Mouse (Mus musculus) embryonic facial prominence, embryonic 11.5 days (tissue): ENCODE data around the gene Sh3rf1. TPM values are rescaled to one million over a fixed set of nuclear protein-coding genes. Genes with fewer than 3 reads are reported as not detected.

Experiments
- ATAC-seq: fragments of 200-750 bp; cut with Nextera tagmentation; replicated peaks from 2 replicates; pipeline ENCODE4 v1.8.0; 2017; ENCODE audit warnings: low read depth; ENCODE audit not compliant: insufficient number of reproducible peaks, low FRiP score, low TSS enrichment
- DNase-seq: peaks from one replicate; pipeline ENCODE4 v3.0.0-alpha.2; 2015; ENCODE audit warnings: low spot score
- H3K27ac ChIP-seq: fragments of 300-500 bp; sonication (generic); replicated peaks from 2 replicates; pipeline ENCODE4 v1.5.1; 2014; ENCODE audit warnings: mild to moderate bottlenecking, low read depth, low read length, control low read depth
- H3K27me3 ChIP-seq: fragments of 300-500 bp; sonication (generic); 2 replicates; pipeline ENCODE4 v1.6.1; 2014; ENCODE audit warnings: mild to moderate bottlenecking, low read length, moderate library complexity, mixed read lengths; ENCODE audit not compliant: control insufficient read depth, insufficient read depth
- H3K36me3 ChIP-seq: fragments of 300-500 bp; sonication (generic); replicated peaks from 2 replicates; pipeline ENCODE4 v1.6.1; 2014; ENCODE audit warnings: low read depth, mild to moderate bottlenecking, low read length, moderate library complexity, mixed read lengths; ENCODE audit not compliant: control insufficient read depth, insufficient read depth
- H3K4me1 ChIP-seq: fragments of 300-500 bp; sonication (generic); 2 replicates; pipeline ENCODE4 v1.6.1; 2014; ENCODE audit warnings: low read length, mixed read lengths; ENCODE audit not compliant: control insufficient read depth, insufficient read depth
- H3K4me2 ChIP-seq: fragments of 300-500 bp; sonication (generic); 2 replicates; pipeline ENCODE4 v1.6.1; 2014; ENCODE audit warnings: low read depth, mild to moderate bottlenecking, control low read depth, low read length, moderate library complexity
- H3K4me3 ChIP-seq: fragments of 300-500 bp; sonication (generic); 2 replicates; pipeline ENCODE4 v1.5.1; 2014; ENCODE audit warnings: low read depth, low read length, control low read depth
- H3K9ac ChIP-seq: fragments of 300-500 bp; sonication (generic); replicated peaks from 2 replicates; pipeline ENCODE4 v1.6.1; 2014; ENCODE audit warnings: mild to moderate bottlenecking, control low read depth, low read length
- H3K9me3 ChIP-seq: fragments of 300-500 bp; sonication (generic); replicated peaks from 2 replicates; pipeline ENCODE4 v1.6.1; 2016; ENCODE audit warnings: mild to moderate bottlenecking, low read length, inconsistent platforms, mixed read lengths; ENCODE audit not compliant: control insufficient read depth
- WGBS: fragments of 180-500 bp; shearing (Covaris S2); extraction: QIAGEN DNeasy Blood & Tissue Kit; methylation state at CpG from one replicate; pipeline ENCODE4 v1.1.7; 2014; 5-methylcytosine and 5-hydroxymethylcytosine counted together
- polyA plus RNA-seq: library from polyadenylated mRNA; unstranded; fragments of >200 nt; fragmentation: Nextera tagmentation; extraction: Ambion mirVana; gene quantifications from 2 replicates; pipeline ENCODE4 v1.2.1, GENCODE M21; 2014

Gene Sh3rf1
- polyA plus RNA-seq, 1 experiment from 2014 or later, result 14.7 TPM

DNA sequence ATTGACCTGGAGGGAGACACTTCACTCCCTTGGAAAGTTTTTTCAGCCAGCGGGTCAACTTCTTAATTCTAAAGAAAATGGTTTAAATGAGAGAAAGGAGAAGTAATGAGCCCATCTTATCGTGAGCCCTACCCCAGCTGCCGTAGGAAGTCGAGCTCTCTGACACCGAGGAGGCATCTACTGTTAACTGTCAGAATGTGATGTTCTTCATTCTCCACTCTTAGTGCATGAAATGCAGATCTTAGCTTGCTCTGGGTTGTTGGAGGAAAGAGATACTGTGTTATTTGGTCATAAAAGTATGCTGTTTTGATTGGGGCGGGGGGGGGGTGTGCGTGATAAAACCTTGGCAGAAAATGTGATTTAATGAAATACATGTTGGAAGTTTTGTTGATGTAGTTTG lies 62.7 kb downstream of the Sh3rf1 start:
- H3K4me2 ChIP-seq, result no peak overlapping the region
- peaks cover 3% of the 10 kb centered on the region for H3K4me1 ChIP-seq
- H3K9ac ChIP-seq, result no peak overlapping the region; the same call in 1 of the 2 replicates
- H3K4me3 ChIP-seq, result no peak overlapping the region
- ATAC-seq (no peak), DNase-seq (peak; percentile 48)
- no peaks in the 10 kb centered on the region for H3K27me3 ChIP-seq
- WGBS, result 27% methylated on average over 7 of the region's 7 CpGs
- H3K36me3 ChIP-seq, result no peaks in the 10 kb centered on the region
- no peak overlapping the region for H3K27ac ChIP-seq
- no peaks in the 10 kb centered on the region for H3K9me3 ChIP-seq

- peak; percentile 80 for DNase-seq
- H3K27me3 ChIP-seq, result no peaks in the 10 kb centered on the region
- 0 out of 2 replicates have a peak overlapping the region, but pooled peaks have one; percentile 16 for H3K27ac ChIP-seq
- WGBS, result 33% methylated on average over 14 of the region's 14 CpGs
- no peak overlapping the region for H3K4me2 ChIP-seq
- H3K36me3 ChIP-seq, result no peaks in the 10 kb centered on the region
- H3K9ac ChIP-seq, result no peak overlapping the region
- peaks cover 3% of the 10 kb centered on the region for H3K4me1 ChIP-seq
- peak; percentile 53 for ATAC-seq
- no peak overlapping the region for H3K4me3 ChIP-seq
- H3K9me3 ChIP-seq, result no peaks in the 10 kb centered on the region
Observed at GRCm38 (mm10) chr8:61286795-61287385, 63.2 kb downstream of the Sh3rf1 start.

DNA sequence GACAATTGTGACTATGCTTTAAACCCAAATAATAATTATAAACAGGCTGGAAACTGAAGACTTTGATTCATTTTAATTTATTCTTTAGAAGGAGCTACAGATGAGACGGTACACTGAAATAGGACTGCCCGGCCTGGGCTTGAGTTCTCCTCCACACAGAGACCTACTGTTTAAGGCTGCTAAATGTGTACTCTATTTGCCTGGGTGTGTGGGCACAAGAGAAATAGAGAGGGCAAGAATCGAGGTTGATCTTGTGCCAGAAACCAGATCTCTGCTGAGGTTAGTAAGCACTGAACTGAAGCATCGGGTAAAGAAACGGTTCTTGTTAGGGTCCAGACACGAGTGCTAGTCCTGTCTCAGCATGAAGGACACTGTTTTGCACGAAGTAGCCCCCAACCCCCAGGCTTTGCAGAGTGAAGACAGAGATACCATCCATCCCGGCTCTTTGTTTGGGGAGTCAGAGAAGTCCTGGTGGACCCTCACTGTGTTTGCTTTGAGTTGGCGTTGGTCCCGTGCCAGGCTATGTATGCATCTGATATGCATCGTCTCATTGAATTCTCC lies 64.4 kb downstream of the Sh3rf1 start:
- Histone ChIP-seq H3K27ac (no peak overlapping the region), H3K9me3 (no peaks in the 10 kb centered on the region), H3K4me2 (no peak overlapping the region), H3K27me3 (no peaks in the 10 kb centered on the region), H3K4me1 (peaks cover 3% of the 10 kb centered on the region), H3K9ac (no peak overlapping the region), H3K4me3 (no peak overlapping the region), H3K36me3 (no peaks in the 10 kb centered on the region)
- 65% methylated on average over 11 of the region's 11 CpGs for WGBS
- DNase-seq (no peak), ATAC-seq (no peak)

DNA sequence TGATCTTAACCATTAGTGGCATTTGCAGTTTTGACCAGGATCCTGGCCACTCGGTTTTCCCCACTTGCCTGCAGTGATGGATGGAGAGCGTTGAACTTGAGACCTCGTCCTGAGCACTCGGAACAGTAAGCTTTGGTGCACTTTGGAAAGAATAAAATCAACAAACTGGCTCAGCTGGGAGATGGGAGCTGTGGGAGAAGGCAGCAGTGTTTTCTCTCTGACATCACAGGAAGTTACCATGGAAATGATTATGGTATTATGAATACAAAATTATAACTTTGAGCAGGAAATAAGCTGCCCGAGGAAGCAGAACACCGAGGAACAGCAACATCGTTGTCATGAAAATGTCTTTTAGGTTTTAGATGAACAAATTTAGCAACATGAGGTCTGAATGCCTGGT lies 65.0 kb downstream of the Sh3rf1 start:
- no peak overlapping the region for H3K4me3 ChIP-seq
- DNase-seq (peak; percentile 40), ATAC-seq (no peak)
- H3K9me3 ChIP-seq, result no peaks in the 10 kb centered on the region
- no peaks in the 10 kb centered on the region for H3K36me3 ChIP-seq
- H3K9ac ChIP-seq, result no peak overlapping the region
- H3K4me1 ChIP-seq, result peaks cover 3% of the 10 kb centered on the region; the same call in 1 of the 2 replicates
- WGBS, result 40% methylated on average over 7 of the region's 7 CpGs
- H3K27ac ChIP-seq, result no peak overlapping the region
- H3K27me3 ChIP-seq, result no peaks in the 10 kb centered on the region
- no peak overlapping the region for H3K4me2 ChIP-seq

- no peak overlapping the region for H3K4me2 ChIP-seq
Observed at GRCm38 (mm10) chr8:61295040-61295439, 71.4 kb downstream of the Sh3rf1 start.

DNA sequence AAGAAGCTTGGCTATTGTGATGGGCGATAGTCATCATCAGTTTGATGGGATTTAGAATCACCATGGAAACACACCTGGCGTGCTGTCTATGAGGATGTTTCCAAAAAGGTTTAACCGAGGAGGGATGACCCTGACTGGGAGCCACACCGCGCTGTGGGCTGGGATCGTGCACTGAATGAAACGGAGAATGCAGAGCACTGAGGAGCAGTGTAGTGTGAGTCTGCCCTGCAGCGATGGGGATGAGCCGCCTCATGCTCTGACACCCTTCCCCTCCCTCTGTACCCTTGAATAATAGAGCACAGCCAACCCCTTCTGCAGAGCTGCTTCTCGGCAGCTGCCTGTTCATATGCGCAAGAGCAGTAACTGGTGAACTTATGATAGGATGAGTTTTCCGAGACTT lies 71.8 kb downstream of the Sh3rf1 start:
- Histone ChIP-seq H3K4me3 (no peak overlapping the region), H3K9ac (no peak overlapping the region), H3K27me3 (no peaks in the 10 kb centered on the region), H3K36me3 (no peaks in the 10 kb centered on the region), H3K27ac (no peak overlapping the region), H3K4me1 (no peaks in the 10 kb centered on the region), H3K9me3 (no peaks in the 10 kb centered on the region), H3K4me2 (no peak overlapping the region)
- 30% methylated on average over 12 of the region's 12 CpGs for WGBS
- DNase-seq (peak; percentile 34), ATAC-seq (no peak; the same call in 1 of the 2 replicates)

More at GRCm38 (mm10) chr8:61295040-61295439, 71.4 kb downstream of the Sh3rf1 start:
- Histone ChIP-seq H3K9ac (no peak overlapping the region), H3K4me1 (no peaks in the 10 kb centered on the region), H3K4me3 (no peak overlapping the region), H3K27ac (no peak overlapping the region), H3K27me3 (no peaks in the 10 kb centered on the region), H3K36me3 (no peaks in the 10 kb centered on the region), H3K9me3 (no peaks in the 10 kb centered on the region)
- no peak for ATAC-seq
- WGBS, result 80% methylated on average over 4 of the region's 4 CpGs
- no peak for DNase-seq

DNA sequence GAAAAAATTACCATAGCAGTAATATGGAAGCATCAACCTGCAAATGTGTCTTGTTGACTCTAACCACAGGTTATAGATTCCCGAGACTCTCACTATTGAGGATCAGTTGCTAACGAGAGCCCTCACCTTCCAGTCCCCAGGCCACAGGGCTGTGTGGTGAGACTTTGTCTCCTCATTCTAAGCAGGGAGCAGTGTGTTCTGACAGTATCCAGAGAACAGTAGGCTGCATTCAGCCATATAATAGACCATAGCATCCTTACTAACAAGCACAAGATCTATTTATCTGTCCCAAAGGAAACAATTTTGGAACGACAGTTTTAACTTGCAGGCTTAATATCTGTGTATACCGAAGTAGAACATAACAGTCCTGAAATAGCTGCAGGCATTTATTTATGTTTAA lies 75.2 kb downstream of the Sh3rf1 start:
- no peak for DNase-seq
- Histone ChIP-seq H3K4me1 (no peaks in the 10 kb centered on the region), H3K36me3 (no peaks in the 10 kb centered on the region), H3K27me3 (no peaks in the 10 kb centered on the region), H3K4me2 (no peak overlapping the region), H3K9me3 (no peaks in the 10 kb centered on the region), H3K9ac (no peak overlapping the region), H3K4me3 (no peak overlapping the region), H3K27ac (no peak overlapping the region)
- no peak for ATAC-seq
- WGBS, result 39% methylated on average over 4 of the region's 4 CpGs

GRCm38 (mm10) chr8:61301298-61302028 lies 77.8 kb downstream of the Sh3rf1 start:
- DNase-seq (no peak), ATAC-seq (0 out of 2 replicates have a peak, but pooled peaks have one; percentile 31)
- Histone ChIP-seq H3K4me1 (no peaks in the 10 kb centered on the region), H3K36me3 (no peaks in the 10 kb centered on the region), H3K9ac (no peak overlapping the region), H3K9me3 (no peaks in the 10 kb centered on the region), H3K4me2 (no peak overlapping the region), H3K27me3 (no peaks in the 10 kb centered on the region), H3K27ac (no peak overlapping the region), H3K4me3 (no peak overlapping the region)
- 51% methylated on average over 18 of the region's 18 CpGs for WGBS
